Mouse (Mus musculus): Measurements from ENCODE around the gene Psme2.

GRCm38 (mm10) chr14:55550191-55550590 lies 40.7 kb downstream of the Psme2 start:
- no peak for TF ChIP-seq POLR2A (IDR thresholded peaks at IDR 0.05; ENCODE audit: borderline replicate concordance, extremely low read depth, low read depth, low read length)
- TF ChIP-seq CTCF (IDR thresholded peaks at IDR 0.05; ENCODE audit: insufficient read depth, low read length): no peak
